Mouse (Mus musculus) left cerebral cortex, postnatal 25 days (tissue): Measurements from ENCODE around the gene Clec2d. TPM values are rescaled to one million over a fixed set of nuclear protein-coding genes. Genes with fewer than 3 reads are reported as not detected.
"Not testable (repeated sequence)": the region's sequence is repeated elsewhere in the genome, so short reads cannot be mapped to it uniquely, and the experiment has no call there.

Experiments
- DNase-seq, 2 experiments: peaks; one replicate each; pipeline ENCODE4 v3.0.0; 2022; ENCODE audit warnings: low spot score in 2 of 2, mixed read lengths in 1 of 2
- intact Hi-C: fragments of 180-260 bp; cut with DNase I; formaldehyde crosslinking; loops from one replicate; pipeline ENCODE4 v1.15.1; 2025
- total RNA-seq, 2 experiments: library from RNA; stranded (reverse); gene quantifications; 2 replicates each; pipeline ENCODE4 v1.2.3; 2021

Clec2d gene
- total RNA-seq, 2 experiments from 2014 or later, result 6.4 to 7.2 TPM

DNA sequence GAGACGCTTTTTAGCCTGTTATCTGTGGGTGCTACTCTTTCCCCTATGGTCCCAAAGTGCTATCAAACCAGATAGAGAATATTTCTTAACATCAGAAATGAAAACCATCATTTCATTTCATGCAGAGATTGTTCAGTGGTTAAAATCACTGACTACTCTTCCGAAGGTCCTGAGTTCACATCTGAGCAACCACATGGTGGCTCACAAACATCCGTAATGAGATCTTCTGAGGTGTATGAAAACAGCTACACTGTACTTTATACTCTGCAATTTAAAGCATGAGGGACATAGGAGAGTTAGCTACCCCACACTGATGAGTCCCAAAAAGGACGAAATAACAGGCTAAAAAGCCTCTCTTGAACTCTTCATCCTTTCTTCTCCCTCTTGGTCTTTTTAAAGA, 5.6 kb downstream of the Clec2d start:
- no peak for DNase-seq
- intact Hi-C loops, result no loop called here

DNA sequence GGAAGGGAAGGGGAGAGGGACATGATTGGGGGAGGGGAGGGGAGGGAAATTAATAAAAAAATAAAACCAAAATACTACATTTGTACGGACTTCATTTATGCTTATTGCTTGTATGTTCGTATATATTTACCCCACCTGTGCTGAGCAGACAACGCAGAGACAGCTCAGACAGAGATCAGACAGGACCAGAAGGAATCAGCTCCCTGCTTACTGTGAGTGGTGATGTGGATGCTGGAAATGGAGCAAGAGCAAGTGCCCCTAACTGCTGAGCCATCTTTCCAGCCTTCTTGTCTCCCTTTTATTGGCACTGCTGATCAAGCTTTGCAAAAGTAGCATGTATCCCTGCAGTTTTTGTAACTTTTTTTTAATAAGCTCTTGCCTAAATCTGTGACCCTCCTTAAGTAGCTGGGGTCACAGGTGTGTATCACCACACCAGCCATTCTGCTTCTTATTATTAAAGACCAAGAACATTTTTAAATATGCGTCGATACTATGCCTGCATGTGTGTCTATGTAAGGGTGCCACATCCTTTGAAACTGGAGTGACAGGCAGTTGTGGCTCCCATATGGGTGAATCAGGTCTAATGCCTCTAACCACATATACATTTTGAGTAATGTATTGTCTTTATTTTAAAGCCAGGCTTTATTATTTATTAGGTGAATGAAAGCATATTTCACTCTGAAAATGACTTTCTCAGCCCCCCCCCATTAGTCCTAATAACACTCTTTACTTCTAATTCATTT, 6.2 kb downstream of the Clec2d start:
- intact Hi-C loops, result no loop called here
- DNase-seq, result no peak

DNA sequence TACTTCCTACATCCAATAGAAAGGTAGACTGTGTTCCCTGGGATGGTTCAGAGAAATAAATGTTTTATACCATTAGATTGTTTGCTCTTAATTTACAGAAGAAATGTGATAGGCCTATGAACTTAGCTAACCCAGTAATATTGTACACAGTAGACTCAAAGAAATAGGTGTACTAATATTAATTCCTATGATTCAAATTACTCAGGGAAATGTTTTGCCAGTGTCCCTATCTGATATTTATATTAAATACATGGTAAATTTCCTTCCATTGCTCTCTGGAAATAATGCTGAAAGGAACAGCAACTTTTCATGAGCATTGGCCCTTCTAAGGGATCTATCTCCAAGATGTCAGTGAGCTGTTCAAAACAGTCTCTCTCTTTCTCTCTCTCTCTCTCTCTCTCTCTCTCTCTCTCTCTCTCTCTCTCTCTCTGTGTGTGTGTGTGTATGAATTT, 6.8 kb downstream of the Clec2d start:
- intact Hi-C loops, result no loop called here
- no peak for DNase-seq

DNA sequence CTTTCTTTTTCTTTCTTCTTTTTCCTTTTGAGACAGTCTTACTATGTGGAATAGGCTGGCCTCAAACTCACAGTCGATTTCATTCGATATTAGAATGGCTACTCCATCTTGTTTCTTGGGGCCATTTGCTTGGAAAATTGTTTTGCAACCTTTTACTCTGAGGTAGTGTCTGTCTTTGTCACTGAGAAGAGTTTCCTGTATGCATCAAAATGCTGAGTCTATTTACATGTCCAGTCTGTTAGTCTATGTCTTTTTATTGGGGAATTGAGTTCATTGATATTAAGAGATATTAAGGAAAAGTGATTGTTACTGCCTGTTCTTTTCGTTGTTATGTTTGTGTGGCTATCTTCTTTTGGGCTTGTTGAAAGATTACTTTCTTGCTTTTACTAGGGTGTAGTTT, 7.4 kb downstream of the Clec2d start:
- intact Hi-C loops, DNase-seq: not testable (repeated sequence)

DNA sequence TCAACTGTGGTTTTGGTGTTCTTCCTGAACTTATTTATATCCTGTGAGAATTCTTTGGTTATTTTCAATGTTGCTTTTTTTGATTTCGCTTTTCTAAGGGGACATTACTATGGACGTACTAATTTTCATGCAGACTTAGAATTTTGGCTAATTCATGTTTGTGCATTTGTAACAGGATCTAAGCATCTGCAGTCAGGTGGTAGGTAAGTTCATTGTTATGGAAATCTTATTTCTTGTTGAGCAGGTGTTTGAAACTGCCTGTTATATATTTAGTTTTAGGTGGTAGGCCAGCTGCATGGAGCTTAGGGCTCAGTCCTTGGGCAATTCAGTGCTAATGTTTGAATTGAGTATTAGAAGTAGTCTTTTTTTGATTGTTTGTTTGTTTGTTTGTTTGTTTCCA, 13.0 kb downstream of the Clec2d start:
- DNase-seq, result no peak
- intact Hi-C loops, result no loop called here

DNA sequence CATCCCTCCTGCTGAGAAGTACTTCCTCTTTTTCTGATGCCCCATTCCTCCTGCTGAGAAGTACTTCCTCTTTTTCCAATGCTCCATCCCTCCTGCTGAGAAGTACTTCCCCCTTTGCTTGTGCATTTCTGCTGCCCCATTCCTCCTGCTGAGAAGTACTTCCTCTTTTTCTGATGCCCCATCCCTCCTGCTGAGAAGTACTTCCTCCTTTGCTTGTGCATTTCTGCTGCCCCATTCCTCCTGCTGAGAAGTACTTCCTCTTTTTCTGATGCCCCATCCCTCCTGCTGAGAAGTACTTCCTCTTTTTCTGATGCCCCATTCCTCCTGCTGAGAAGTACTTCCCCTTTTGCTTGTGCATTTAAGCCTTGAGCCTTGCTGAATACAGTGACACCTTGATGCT, 19.7 kb downstream of the Clec2d start:
- DNase-seq, intact Hi-C loops: not testable (repeated sequence)

DNA sequence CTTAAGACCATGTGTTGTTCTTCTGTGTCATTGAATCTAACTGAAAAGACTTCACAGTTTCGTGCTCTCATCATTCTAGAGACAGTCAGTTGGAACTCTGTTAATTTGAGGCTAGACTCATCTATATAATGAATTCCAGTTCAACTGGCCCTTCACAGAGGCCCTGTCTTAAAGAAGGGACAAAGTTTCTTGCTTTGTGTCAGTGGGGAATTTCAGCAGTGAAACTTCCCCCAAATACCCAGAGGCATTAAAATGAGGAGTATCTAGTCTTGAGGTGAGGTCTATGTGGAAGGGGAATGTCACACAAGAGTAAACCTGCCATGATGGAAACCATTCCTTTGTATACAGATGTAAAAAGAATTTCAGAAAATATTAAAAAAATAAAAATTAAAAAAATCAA, 21.9 kb downstream of the Clec2d start:
- no peak for DNase-seq
- intact Hi-C loops, result no loop called here

DNA sequence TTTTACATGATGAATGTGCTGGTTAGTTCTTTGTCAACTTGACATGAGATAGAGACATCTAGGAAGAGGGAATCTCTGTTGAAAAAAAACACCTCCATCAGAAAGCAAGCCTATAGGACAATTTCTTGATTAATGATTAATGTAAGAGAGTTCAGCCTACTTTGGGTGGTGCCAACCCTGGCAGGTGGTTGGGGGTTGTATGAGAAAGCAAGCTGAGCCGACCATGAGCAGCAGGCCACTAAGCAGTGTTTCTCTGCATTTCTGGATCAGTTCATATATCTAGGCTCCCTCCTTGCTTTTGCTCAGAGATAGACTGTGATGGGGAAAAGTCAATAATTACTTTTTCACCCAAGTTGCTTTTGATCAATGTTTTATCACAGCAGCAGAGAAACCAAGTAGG, 23.9 kb downstream of the Clec2d start:
- no peak for DNase-seq
- intact Hi-C loops, result no loop called here

DNA sequence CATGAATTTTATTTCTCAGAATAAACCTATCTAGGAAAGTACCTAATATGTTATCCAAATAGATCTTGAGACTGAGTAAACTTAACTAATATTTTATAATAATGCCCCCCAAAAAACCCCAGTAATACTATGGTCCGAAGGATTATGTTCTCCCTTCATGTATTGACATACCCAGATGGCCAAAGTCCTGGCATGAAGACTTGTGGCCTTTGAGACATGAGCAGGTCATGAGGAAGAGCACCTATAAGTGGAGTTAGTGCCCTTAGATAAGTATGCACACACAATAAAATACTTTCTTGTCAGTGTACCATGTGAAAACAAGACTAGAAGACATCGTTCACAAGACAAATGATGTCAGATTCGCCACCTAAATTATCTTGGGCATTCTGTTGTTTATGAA, 24.4 kb downstream of the Clec2d start:
- intact Hi-C loops, result no loop called here
- DNase-seq, result no peak

DNA sequence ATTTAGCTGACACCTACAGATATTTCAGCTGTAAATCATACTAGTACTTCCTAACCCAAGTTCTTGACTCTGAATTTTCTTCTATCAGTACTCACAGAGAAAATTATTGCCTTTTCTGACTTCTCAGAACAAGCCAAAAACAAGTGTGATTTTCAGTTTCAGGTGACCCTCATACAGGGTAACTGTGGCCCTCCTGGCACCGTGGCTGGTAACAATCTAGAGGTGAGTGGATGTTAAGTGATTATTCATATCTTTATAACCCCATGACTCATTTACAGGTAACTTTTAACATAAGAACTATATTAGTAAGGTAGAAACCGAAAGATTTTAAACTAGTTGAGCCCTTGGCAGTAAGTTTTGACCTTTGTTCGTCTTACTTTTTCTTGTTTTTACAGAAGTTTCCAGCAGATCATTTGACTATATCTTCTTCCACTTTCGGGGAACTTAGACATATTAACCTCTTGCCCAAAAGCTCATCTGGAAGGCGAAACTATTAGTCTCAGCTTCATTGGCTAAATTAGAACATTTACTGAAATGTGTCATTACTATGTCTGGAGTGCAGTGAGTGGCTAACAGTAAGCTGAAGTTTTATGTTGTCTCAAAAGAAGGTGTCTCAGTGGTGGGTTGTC, 28.6 kb downstream of the Clec2d start:
- DNase-seq, result no peak
- intact Hi-C loops, result no loop called here

DNA sequence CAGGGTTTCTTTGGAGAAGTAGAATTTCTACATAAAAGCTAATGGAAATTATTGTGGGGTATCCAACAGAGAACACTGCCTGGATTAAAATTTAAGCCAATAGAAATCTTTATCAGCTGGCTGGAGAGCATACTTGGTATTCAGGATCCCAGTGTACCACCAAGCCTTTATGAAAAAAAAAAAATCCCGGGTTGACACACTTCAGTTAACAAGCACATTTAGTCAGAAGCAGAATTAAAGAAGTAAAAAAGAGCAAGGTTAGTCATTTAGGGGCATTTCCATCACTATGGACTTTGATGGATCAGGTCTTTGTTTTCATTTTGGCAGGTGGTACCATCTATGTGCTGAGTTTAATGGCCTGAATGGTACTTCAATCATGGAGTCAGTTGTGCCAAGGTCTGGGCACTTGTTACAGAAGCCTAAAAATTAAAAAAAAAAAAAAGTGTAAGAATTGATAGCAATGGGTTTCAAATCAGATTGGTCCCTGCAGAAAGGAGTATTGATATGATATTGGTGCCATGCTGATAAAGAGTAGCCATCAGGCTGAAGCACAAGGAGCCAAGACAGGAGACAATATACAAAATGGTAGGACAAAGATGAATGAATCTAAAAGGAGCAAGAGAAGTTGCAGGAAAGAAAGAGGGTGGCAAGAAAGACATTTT, 29.5 kb downstream of the Clec2d start:
- intact Hi-C loops, result no loop called here
- DNase-seq, result no peak

DNA sequence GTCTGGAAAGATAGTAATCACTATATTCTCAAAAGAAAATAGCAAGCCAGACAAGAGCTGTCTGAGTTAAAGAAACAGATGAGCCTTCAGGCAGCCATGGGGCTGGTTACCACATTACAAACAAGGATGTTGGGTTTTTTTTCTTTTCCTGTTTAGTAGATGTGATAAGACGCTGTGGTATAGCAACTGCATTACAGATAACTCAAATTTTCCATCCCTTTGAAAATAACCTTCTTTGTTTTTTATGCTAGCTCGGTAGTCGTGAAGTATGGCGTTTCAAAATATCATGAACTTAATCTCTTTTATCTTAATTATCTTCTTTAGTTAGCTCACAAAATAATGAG, 30.0 kb downstream of the Clec2d start:
- intact Hi-C loops, result no loop called here
- no peak for DNase-seq

DNA sequence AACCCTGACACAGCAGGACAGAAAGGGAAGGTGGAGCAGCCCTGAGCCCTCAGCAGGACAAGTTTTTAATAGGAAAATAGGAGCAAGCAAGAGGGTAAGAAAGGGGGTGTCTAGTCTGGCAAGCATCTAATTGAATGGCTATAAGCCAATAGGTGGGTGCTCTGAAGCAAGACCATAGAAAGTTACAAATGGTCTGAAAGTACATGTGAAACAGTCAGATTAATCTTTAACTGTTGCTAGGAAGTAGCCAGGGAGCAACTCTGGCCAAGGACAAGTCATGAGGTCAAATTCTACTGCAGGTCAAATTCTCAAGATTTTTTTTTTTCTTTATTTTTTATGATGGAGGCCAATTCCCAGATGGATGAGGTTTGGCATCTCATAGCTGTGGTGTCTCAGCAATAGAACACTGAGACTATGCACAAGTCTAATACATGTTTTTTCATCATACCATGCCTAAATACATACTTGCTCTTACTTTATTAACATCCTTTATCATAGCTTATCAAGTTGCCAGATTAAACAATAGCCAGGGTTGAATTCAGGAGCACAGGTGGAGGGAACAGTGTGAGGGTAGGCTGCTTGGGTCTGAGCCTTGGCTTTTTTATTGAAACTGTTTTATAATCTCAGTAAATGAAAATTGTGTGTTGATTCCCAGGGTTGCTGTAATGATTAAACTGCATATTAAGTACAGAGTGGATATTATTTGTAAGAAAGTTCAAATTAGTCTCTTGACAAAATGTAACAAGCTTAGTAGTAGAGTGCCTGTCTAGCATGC, 32.2 kb downstream of the Clec2d start:
- intact Hi-C loops, result no loop called here
- DNase-seq, result no peak

DNA sequence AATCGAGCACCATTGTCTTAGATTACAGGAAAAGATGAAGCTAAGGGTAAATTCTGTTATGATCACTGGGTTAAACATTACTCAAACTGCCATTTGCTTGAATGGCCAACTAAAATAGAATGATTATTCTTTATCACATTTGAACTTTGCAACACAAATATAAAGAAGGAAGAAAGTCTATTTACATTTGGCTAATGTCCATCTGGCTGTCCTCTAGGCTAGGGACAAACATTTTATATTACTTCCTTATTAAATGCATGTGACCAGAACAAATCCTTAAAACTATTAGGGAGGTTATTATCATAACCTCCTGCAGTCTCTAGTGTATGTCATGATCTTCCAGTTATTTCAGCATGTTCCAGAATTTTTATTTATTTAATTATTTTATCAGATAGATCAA, 33.1 kb downstream of the Clec2d start:
- no peak for DNase-seq
- intact Hi-C loops, result no loop called here

DNA sequence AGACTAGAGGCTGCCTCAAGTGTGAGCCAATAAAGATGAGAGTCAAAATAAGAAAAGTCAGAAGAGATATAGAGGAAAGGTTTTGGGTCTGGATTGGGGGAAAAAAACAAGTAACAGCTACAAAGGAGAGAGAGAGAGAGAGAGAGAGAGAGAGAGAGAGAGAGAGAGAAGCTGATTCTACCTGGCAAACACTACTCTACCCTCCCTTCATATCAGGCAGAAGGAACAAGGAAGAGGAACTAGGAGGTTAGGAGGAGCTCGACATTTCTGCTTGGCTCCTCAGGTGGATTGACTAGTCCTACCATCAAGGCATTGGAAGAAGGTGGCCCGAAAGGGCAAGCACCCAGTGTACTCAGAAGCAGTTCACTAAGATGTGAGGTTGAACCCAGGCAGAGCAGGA, 33.8 kb downstream of the Clec2d start:
- intact Hi-C loops, result no loop called here
- DNase-seq, result no peak

DNA sequence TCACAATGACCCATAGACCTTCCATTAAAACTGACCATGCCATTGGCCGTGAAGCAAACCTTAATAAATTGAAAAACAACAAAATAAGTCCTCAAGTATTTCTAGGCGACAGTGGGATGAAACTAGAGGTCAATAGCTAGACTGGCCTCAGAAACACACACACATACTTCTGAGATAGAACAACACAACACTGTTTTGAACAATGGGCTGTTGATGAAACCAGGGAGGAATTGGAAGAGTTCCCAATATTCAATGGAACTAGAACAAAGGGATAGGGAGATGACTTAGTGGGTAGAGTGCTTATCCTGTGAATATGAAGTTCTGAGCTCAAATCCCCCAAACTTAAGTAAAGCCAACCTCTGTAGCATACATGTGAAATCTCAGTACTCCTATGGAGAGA, 34.6 kb downstream of the Clec2d start:
- intact Hi-C loops, result no loop called here
- DNase-seq, result no peak

DNA sequence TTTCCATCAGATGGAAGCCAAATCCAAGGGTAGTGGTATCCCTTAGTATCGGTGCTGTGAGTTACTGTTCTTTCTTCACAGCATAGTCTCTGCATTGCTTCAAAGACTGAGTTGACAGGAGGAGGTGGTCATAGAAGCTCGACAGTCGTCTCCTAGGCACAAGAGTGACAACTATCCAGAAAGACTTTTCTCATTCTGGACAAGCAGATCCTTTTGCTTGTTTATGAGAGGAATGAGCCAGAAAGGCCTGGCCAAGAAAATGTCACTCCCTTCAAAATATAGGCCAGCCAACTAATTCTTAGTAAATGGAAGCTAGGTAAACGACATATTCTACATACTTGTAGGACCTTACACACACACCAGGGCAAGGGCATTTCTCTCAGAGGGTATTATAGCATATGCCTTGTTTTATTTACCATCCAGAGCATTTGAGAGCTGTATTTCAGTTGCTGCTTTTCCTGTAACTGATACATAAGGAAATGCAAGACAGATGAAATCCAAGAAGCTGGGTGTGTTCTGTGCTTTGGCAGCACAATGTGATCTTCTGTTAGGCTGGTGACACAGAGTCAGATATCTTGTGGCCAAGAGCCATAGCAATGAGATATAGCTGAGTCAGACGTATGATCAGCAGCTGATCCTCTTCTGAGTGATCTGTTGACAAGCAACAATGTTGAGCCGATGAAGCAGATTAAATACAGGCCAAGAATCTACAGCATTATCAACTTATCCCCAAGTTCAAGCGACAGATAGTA, 35.6 kb downstream of the Clec2d start:
- intact Hi-C loops, result no loop called here
- no peak for DNase-seq

DNA sequence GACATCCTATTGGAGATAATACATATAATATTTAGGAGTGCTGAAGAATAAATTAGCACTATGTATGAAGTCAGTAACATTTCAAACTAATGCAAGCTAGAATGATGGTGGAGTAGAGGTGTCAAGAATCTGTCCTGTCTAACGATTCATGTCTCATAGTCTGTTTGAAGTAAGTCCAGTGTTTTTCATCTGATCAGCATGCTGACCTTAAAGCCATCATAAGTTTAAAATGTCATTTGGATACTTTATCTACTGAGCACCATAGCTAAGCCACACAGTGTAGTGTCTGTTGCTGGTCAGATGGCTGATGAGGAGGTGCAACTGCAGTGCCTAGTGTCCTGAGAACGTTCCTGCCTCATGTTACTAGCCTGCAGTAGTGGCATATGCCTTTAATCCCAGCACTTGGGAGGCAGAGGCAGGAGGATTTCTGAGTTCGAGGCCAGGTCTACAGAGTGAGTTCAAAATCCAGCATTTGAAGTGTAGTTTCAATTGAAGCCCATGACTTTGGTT, 36.4 kb downstream of the Clec2d start:
- intact Hi-C loops, result no loop called here

DNA sequence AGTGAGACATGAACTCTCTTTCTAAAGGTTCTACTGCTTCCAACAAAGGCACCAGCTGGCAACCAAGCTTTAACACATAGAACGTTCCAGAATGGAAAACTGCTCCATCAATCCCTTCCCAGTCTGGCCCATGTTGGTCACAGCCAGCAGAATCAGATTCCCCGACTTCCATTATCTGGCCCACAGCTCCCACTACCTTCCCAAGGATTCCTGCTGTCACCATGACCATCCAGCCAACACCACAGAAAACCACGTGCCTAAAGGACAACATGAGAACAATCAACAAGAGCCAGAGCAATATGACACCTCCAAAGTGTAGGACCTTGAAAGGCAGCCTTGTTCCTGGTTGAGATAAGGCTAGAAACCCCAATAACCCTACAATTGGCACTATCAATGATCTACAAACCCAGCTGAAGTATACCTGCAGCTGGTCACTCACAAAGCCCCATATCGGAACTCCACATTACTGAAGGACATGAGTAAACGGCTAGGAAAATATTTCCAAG, 37.8 kb downstream of the Clec2d start:
- no peak for DNase-seq
- intact Hi-C loops, result no loop called here

More for the DNA sequence above, 36.4 kb downstream of the Clec2d start:
- no peak for DNase-seq
